Mouse (Mus musculus) spleen, adult 2 months (tissue): ENCODE data around the gene Tnfsf15.

Experiments
- CTCF ChIP-seq: fragments of 200-500 bp; IDR thresholded peaks from 2 replicates; pipeline ENCODE4 v1.5.1; 2011; ENCODE audit warnings: mild to moderate bottlenecking, inconsistent platforms; ENCODE audit not compliant: insufficient read depth, insufficient read length, insufficient replicate concordance; ENCODE audit errors: extremely low read depth
- POLR2A ChIP-seq: fragments of 200-500 bp; IDR thresholded peaks from 2 replicates; pipeline ENCODE4 v1.6.1; 2011; ENCODE audit warnings: low read depth, low read length, inconsistent platforms

- TF ChIP-seq CTCF (no peak), POLR2A (no peak)
Measured at GRCm38 (mm10) chr4:63771291-63771690, 26.4 kb upstream of the Tnfsf15 start.
